Mouse (Mus musculus) embryonic fibroblast, embryonic 13.5 days (primary cell): Measurements from ENCODE around the gene Xrcc3.

Source experiments
- CTCF ChIP-seq: IDR thresholded peaks from 2 replicates; pipeline ENCODE4 v1.5.1; 2011; ENCODE audit warnings: mild to moderate bottlenecking, control low read depth, low read length, moderate library complexity, borderline replicate concordance; ENCODE audit not compliant: insufficient read depth
- POLR2A ChIP-seq: IDR thresholded peaks from 2 replicates; pipeline ENCODE4 v1.6.1; 2011; ENCODE audit warnings: low read depth, mild to moderate bottlenecking, control low read depth, low read length, moderate library complexity

DNA sequence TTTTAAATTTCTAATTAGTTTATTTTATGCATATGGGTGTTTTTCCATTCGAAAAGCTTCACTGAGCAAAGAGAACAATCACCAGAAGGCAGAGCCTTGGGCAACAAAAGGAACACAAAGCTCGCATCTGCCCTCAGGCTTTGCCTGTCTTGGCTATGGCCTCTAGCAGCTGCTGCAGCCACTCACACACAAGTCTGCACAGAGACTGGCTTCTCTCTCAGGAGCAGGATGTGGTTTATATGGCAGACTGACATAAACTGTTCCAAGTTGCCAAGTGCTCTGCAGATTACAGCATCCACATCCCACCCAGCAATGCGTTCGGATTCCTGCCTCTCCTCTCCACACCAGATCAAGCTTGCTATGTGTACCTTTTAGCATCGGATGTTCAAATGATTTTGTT is 38.1 kb upstream of the Xrcc3 start:
- TF ChIP-seq CTCF = no peak
- no peak for TF ChIP-seq POLR2A
